Mouse (Mus musculus) T-cell, adult 2 months (primary cell): ENCODE results near the gene Kif26a.

Experiments
- DNase-seq: peaks from one replicate; pipeline ENCODE4 v3.0.0; 2022; ENCODE audit warnings: low spot score

Kif26a gene

GRCm38 (mm10) chr12:112145875-112146651 lies at the start of gene Kif26a:
Gene Kif26a, plus strand, starts transcription at chr12:112146208.
- DNase-seq: peak; percentile 36

- no peak for DNase-seq
These were observed 49.3 kb upstream of the Kif26a start for GRCm38 (mm10) chr12:112096733-112097117.

GRCm38 (mm10) chr12:112100106-112100505 lies 45.9 kb upstream of the Kif26a start:
- no peak for DNase-seq

GRCm38 (mm10) chr12:112101045-112101444 lies 45.0 kb upstream of the Kif26a start:
- DNase-seq: no peak

- no peak for DNase-seq
These were observed 42.8 kb upstream of the Kif26a start for GRCm38 (mm10) chr12:112103179-112103578.

GRCm38 (mm10) chr12:112104890-112105289 lies 41.1 kb upstream of the Kif26a start:
- no peak for DNase-seq

- no peak for DNase-seq
These were observed 39.5 kb upstream of the Kif26a start, which contains the start of gene Aspg for GRCm38 (mm10) chr12:112106541-112106971. Gene Aspg, plus strand, starts transcription at chr12:112106679.

- DNase-seq: no peak
These were observed 38.3 kb upstream of the Kif26a start for GRCm38 (mm10) chr12:112107685-112108084.

- DNase-seq: no peak
These were observed 37.1 kb upstream of the Kif26a start for GRCm38 (mm10) chr12:112108696-112109445.

- DNase-seq: no peak
These were observed 36.3 kb upstream of the Kif26a start for GRCm38 (mm10) chr12:112109701-112110100.

GRCm38 (mm10) chr12:112111323-112111722 lies 34.7 kb upstream of the Kif26a start:
- DNase-seq: no peak

- no peak for DNase-seq
These were observed 33.8 kb upstream of the Kif26a start for GRCm38 (mm10) chr12:112112235-112112634.

- no peak for DNase-seq
These were observed 33.2 kb upstream of the Kif26a start for GRCm38 (mm10) chr12:112112686-112113396.

- peak; percentile 48 for DNase-seq
These were observed 32.3 kb upstream of the Kif26a start for GRCm38 (mm10) chr12:112113710-112114109.

- DNase-seq: no peak
These were observed 29.0 kb upstream of the Kif26a start for GRCm38 (mm10) chr12:112117006-112117405.

- DNase-seq: no peak
These were observed 28.4 kb upstream of the Kif26a start for GRCm38 (mm10) chr12:112117649-112118048.

- no peak for DNase-seq
These were observed 24.8 kb upstream of the Kif26a start for GRCm38 (mm10) chr12:112121188-112121587.

- no peak for DNase-seq
These were observed 20.1 kb upstream of the Kif26a start for GRCm38 (mm10) chr12:112125903-112126302.

GRCm38 (mm10) chr12:112126931-112127635 lies 18.9 kb upstream of the Kif26a start:
- DNase-seq: no peak

- DNase-seq: no peak
These were observed 17.5 kb upstream of the Kif26a start for GRCm38 (mm10) chr12:112128526-112128925.

GRCm38 (mm10) chr12:112129300-112129856 lies 16.6 kb upstream of the Kif26a start:
- no peak for DNase-seq
